Mouse (Mus musculus) limb, embryonic 14.5 days (tissue): ENCODE measurements around the gene Ppp1r10. TPM values are rescaled to one million over a fixed set of nuclear protein-coding genes. Genes with fewer than 3 reads are reported as not detected.

Source experiments
- ATAC-seq: fragments of 200-750 bp; cut with Nextera tagmentation; 2 replicates; pipeline ENCODE4 v1.8.0; 2017; ENCODE audit warnings: low read depth, moderate number of reproducible peaks, moderate TSS enrichment; ENCODE audit not compliant: low FRiP score
- DNase-seq: peaks from one replicate; pipeline ENCODE4 v3.0.0-alpha.2; 2015; ENCODE audit warnings: low spot score
- H3K27ac ChIP-seq: fragments of 300-500 bp; sonication (generic); replicated peaks from 2 replicates; pipeline ENCODE4 v1.5.1; 2014; ENCODE audit warnings: low read depth, mild to moderate bottlenecking, low read length, moderate library complexity, mixed read lengths
- H3K27me3 ChIP-seq: fragments of 300-500 bp; sonication (generic); 2 replicates; pipeline ENCODE4 v1.6.1; 2014; ENCODE audit warnings: low read length, mixed read lengths; ENCODE audit not compliant: control insufficient read depth, insufficient read depth
- H3K36me3 ChIP-seq: fragments of 300-500 bp; sonication (generic); 2 replicates; pipeline ENCODE4 v1.6.1; 2014; ENCODE audit warnings: mild to moderate bottlenecking, low read length, moderate library complexity, mixed read lengths; ENCODE audit not compliant: control insufficient read depth, insufficient read depth
- H3K4me1 ChIP-seq: fragments of 300-500 bp; sonication (generic); 2 replicates; pipeline ENCODE4 v1.6.1; 2014; ENCODE audit warnings: antibody characterized with exemption, low read length, mixed read lengths; ENCODE audit not compliant: control insufficient read depth, insufficient read depth
- H3K4me2 ChIP-seq: fragments of 300-500 bp; sonication (generic); replicated peaks from 2 replicates; pipeline ENCODE4 v1.6.1; 2014; ENCODE audit warnings: low read depth, mild to moderate bottlenecking, low read length, moderate library complexity; ENCODE audit not compliant: severe bottlenecking
- H3K4me3 ChIP-seq: fragments of 300-500 bp; sonication (generic); replicated peaks from 2 replicates; pipeline ENCODE4 v1.5.1; 2014; ENCODE audit warnings: low read length
- H3K9ac ChIP-seq: fragments of 300-500 bp; sonication (generic); 2 replicates; pipeline ENCODE4 v1.6.1; 2014; ENCODE audit warnings: mild to moderate bottlenecking, low read depth, low read length, moderate library complexity; ENCODE audit not compliant: severe bottlenecking
- H3K9me3 ChIP-seq: fragments of 300-500 bp; sonication (generic); 2 replicates; pipeline ENCODE4 v1.6.1; 2016; ENCODE audit warnings: low read length; ENCODE audit not compliant: control insufficient read depth
- POLR2A ChIP-seq: fragments of 200-500 bp; IDR thresholded peaks from 2 replicates; pipeline ENCODE4 v1.8.0; 2012; ENCODE audit warnings: inconsistent platforms, mild to moderate bottlenecking, moderate library complexity, borderline replicate concordance; ENCODE audit not compliant: insufficient read depth, insufficient read length; ENCODE audit errors: extremely low read depth
- WGBS: fragments of 180-500 bp; shearing (Covaris S2); extraction: QIAGEN DNeasy Blood & Tissue Kit; methylation state at CpG from one replicate; pipeline ENCODE4 v1.1.7; 2014; 5-methylcytosine and 5-hydroxymethylcytosine counted together
- polyA plus RNA-seq, 2 experiments: library from polyadenylated mRNA; depleted of rRNA in 1 of 2; stranded (reverse) in 1 of 2; unstranded in 1 of 2; fragments of >200 nt; fragmentation: Nextera tagmentation in 1 of 2; extraction: Ambion mirVana in 1 of 2; gene quantifications; 2 replicates each; pipeline versions ENCODE4 v1.2.1 to v1.2.3; 2012 to 2014

The Ppp1r10 gene
- polyA plus RNA-seq, 2 experiments: 30.8 to 39.9 TPM

GRCm38 (mm10) chr17:35874721-35875120 lies 41.5 kb upstream of the Ppp1r10 start:
- Histone ChIP-seq H3K4me1 (peaks cover 12% of the 10 kb centered on the region), H3K9ac (no peak overlapping the region), H3K4me3 (no peak overlapping the region), H3K9me3 (no peaks in the 10 kb centered on the region), H3K27me3 (no peaks in the 10 kb centered on the region), H3K4me2 (no peak overlapping the region), H3K36me3 (peaks cover 36% of the 10 kb centered on the region), H3K27ac (no peak overlapping the region)
- TF ChIP-seq POLR2A: no peak
- ATAC-seq (no peak), DNase-seq (no peak)
- WGBS: 90% methylated on average over 6 of the region's 6 CpGs

GRCm38 (mm10) chr17:35879245-35880057 lies 36.8 kb upstream of the Ppp1r10 start, which contains the start of gene Dhx16:
Dhx16 (plus strand) TSS chr17:35879819.
- no peaks in the 10 kb centered on the region for H3K27me3 ChIP-seq
- peaks cover 4% of the 10 kb centered on the region for H3K4me1 ChIP-seq
- TF ChIP-seq POLR2A: no peak
- peaks cover 56% of the 10 kb centered on the region for H3K36me3 ChIP-seq
- H3K4me2 ChIP-seq: peak within 1 kb of the TSS; percentile 79
- DNase-seq (peak; percentile 96), ATAC-seq (peak; percentile 93)
- H3K9me3 ChIP-seq: no peaks in the 10 kb centered on the region
- H3K9ac ChIP-seq: peak within 1 kb of the TSS; percentile 77
- 10% methylated on average over 35 of the region's 66 CpGs for WGBS
- peak within 1 kb of the TSS; percentile 93 for H3K4me3 ChIP-seq
- peak within 1 kb of the TSS; percentile 43; the same call in 1 of the 2 replicates for H3K27ac ChIP-seq

- 92% methylated on average over 17 of the region's 17 CpGs for WGBS
- no peaks in the 10 kb centered on the region for H3K27me3 ChIP-seq
- DNase-seq (no peak), ATAC-seq (no peak)
- H3K4me3 ChIP-seq: no peak overlapping the region
- H3K4me2 ChIP-seq: no peak overlapping the region
- H3K27ac ChIP-seq: no peak overlapping the region
- H3K36me3 ChIP-seq: peaks cover 62% of the 10 kb centered on the region
- TF ChIP-seq POLR2A: no peak
- no peaks in the 10 kb centered on the region for H3K9me3 ChIP-seq
- H3K4me1 ChIP-seq: peaks cover 4% of the 10 kb centered on the region
- no peak overlapping the region for H3K9ac ChIP-seq
Measured at GRCm38 (mm10) chr17:35882924-35883323, 33.3 kb upstream of the Ppp1r10 start.

- TF ChIP-seq POLR2A: no peak
- DNase-seq (no peak), ATAC-seq (no peak)
- Histone ChIP-seq H3K9me3 (no peaks in the 10 kb centered on the region), H3K36me3 (peaks cover 70% of the 10 kb centered on the region), H3K27me3 (no peaks in the 10 kb centered on the region), H3K4me1 (peaks cover 4% of the 10 kb centered on the region), H3K27ac (no peak overlapping the region), H3K4me2 (no peak overlapping the region), H3K4me3 (no peak overlapping the region), H3K9ac (no peak overlapping the region)
- WGBS: 95% methylated on average over 14 of the region's 14 CpGs
Measured at GRCm38 (mm10) chr17:35883777-35884176, 32.5 kb upstream of the Ppp1r10 start.

GRCm38 (mm10) chr17:35887725-35888124 lies 28.5 kb upstream of the Ppp1r10 start:
- no peak for TF ChIP-seq POLR2A
- Histone ChIP-seq H3K36me3 (peaks cover 88% of the 10 kb centered on the region), H3K9me3 (no peaks in the 10 kb centered on the region), H3K27me3 (no peaks in the 10 kb centered on the region), H3K4me3 (no peak overlapping the region), H3K4me1 (no peaks in the 10 kb centered on the region), H3K4me2 (no peak overlapping the region), H3K27ac (no peak overlapping the region), H3K9ac (no peak overlapping the region)
- DNase-seq (no peak), ATAC-seq (no peak)
- 81% methylated on average over 15 of the region's 17 CpGs for WGBS
